Comparison of ENCODE assay signal across 16 mouse cellular contexts in genomic region chrX:94058748-94059147, GRCm38 (mm10).
A peak's percentile ranks its signal among the peaks of the same experiment; 100 is the strongest.
DNase-seq lines count a peak whose midpoint lies in the region; ATAC-seq lines count a peak whose summit lies in the region.
"Had no signal": no experiment of that assay in that cellular context is flagged by ENCODE, and none has a peak within 500 bp of the region (broad histone marks: within the 10 kb centered on the region; RNA-seq: fewer than 3 reads in every experiment).

No protein-coding gene starts in this region.

- no peak for DNase-seq in heart, postnatal 4 days
- DNase-seq in lung, postnatal 14 days = no peak
- DNase-seq in embryonic facial prominence, embryonic 10.5 days (ENCODE audit: low spot score) = no peak
- peak; percentile 14 for DNase-seq in lung, postnatal 36 days
- no peak for DNase-seq in spleen, postnatal 36 days (ENCODE audit: low spot score in 2 of 2)
- no peak for DNase-seq in ovary, adult 18-20 months (ENCODE audit: low spot score)
- DNase-seq: cerebellum, adult 9-10 months; gastrocnemius, postnatal 14 days; kidney, postnatal 25 days; right cerebral cortex, postnatal 14 days had no signal

- H3K27me3 ChIP-seq in heart, embryonic 16.5 days (ENCODE audit: control insufficient read depth, insufficient read depth, low read length) = peaks cover 22% of the 10 kb centered on the region
- H3K27me3 ChIP-seq in lung, embryonic 16.5 days (ENCODE audit: control insufficient read depth, insufficient read depth, low read depth, low read length) = no peaks in the 10 kb centered on the region; the same call in none of the 2 replicates
- peaks cover 93% of the 10 kb centered on the region for H3K27me3 ChIP-seq in embryonic facial prominence, embryonic 10.5 days (replicated peaks; ENCODE audit: low read depth, poor library complexity, severe bottlenecking)

- H3K9ac ChIP-seq in heart, embryonic 16.5 days (ENCODE audit: low read length) = no peak overlapping the region
- H3K9ac ChIP-seq in lung, embryonic 16.5 days (ENCODE audit: low read length) = no peak overlapping the region
- H3K9ac ChIP-seq: forebrain, embryonic 15.5 days; hindbrain, embryonic 14.5 days had no signal

- H3K36me3 ChIP-seq in heart, embryonic 16.5 days (ENCODE audit: control insufficient read depth, insufficient read depth) = no peaks in the 10 kb centered on the region
- H3K36me3 ChIP-seq in lung, embryonic 16.5 days (ENCODE audit: control insufficient read depth, insufficient read depth, low read length) = no peaks in the 10 kb centered on the region
- H3K36me3 ChIP-seq in embryonic facial prominence, embryonic 10.5 days (replicated peaks) = no peaks in the 10 kb centered on the region
- H3K36me3 ChIP-seq: forebrain, embryonic 15.5 days had no signal

- peak overlapping the region; percentile 48 for H3K27ac ChIP-seq in heart, embryonic 16.5 days (ENCODE audit: low read length)
- H3K27ac ChIP-seq in lung, embryonic 16.5 days (ENCODE audit: low read length) = peak overlapping the region; percentile 5
- 0 out of 2 replicates have a peak overlapping the region, but pooled peaks have one; percentile 12 for H3K27ac ChIP-seq in embryonic facial prominence, embryonic 10.5 days (replicated peaks)
- H3K27ac ChIP-seq: forebrain, embryonic 15.5 days; hindbrain, embryonic 14.5 days had no signal

- no peak overlapping the region for H3K4me3 ChIP-seq in heart, embryonic 16.5 days (ENCODE audit: low read length)
- H3K4me3 ChIP-seq in lung, embryonic 16.5 days (ENCODE audit: low read length) = no peak overlapping the region
- no peak overlapping the region for H3K4me3 ChIP-seq in embryonic facial prominence, embryonic 10.5 days
- H3K4me3 ChIP-seq: forebrain, embryonic 15.5 days; myocyte had no signal

- peaks cover 3% of the 10 kb centered on the region; the same call in 1 of the 2 replicates for H3K4me1 ChIP-seq in heart, embryonic 16.5 days (ENCODE audit: control insufficient read depth, insufficient read depth, low read length)
- peaks cover 2% of the 10 kb centered on the region; the same call in 1 of the 2 replicates for H3K4me1 ChIP-seq in lung, embryonic 16.5 days (replicated peaks; ENCODE audit: control insufficient read depth, insufficient read depth, low read length)
- no peaks in the 10 kb centered on the region for H3K4me1 ChIP-seq in embryonic facial prominence, embryonic 10.5 days
- H3K4me1 ChIP-seq: forebrain, embryonic 15.5 days had no signal

- peak overlapping the region; percentile 21; the same call in 1 of the 2 replicates for H3K4me2 ChIP-seq in heart, embryonic 16.5 days (ENCODE audit: low read depth, low read length)
- H3K4me2 ChIP-seq in lung, embryonic 16.5 days (ENCODE audit: low read depth, low read length) = 0 out of 2 replicates have a peak overlapping the region, but pooled peaks have one; percentile 30
- H3K4me2 ChIP-seq: forebrain, embryonic 15.5 days; hindbrain, embryonic 14.5 days had no signal

- ATAC-seq in heart, embryonic 16.5 days (replicated peaks; ENCODE audit: extremely low read depth, insufficient read depth, low FRiP score) = no peak
- peak; percentile 59 for ATAC-seq in lung, embryonic 16.5 days (ENCODE audit: low read depth)
- ATAC-seq: CD4-positive, CD25-positive, alpha-beta regulatory T cell, adult 4 months; forebrain, embryonic 15.5 days had no signal

- WGBS in heart, embryonic 16.5 days = 27% methylated on average over 6 of the region's 6 CpGs
- 15% methylated on average over 6 of the region's 6 CpGs for WGBS in lung, embryonic 16.5 days
- WGBS in embryonic facial prominence, embryonic 10.5 days = 24% methylated on average over 6 of the region's 6 CpGs

- no peaks in the 10 kb centered on the region; the same call in 1 of the 2 replicates for H3K9me3 ChIP-seq in heart, embryonic 16.5 days (replicated peaks; ENCODE audit: control insufficient read depth, low read length)
- no peaks in the 10 kb centered on the region for H3K9me3 ChIP-seq in lung, embryonic 16.5 days (ENCODE audit: control insufficient read depth, low read length)
- no peaks in the 10 kb centered on the region for H3K9me3 ChIP-seq in embryonic facial prominence, embryonic 10.5 days
- H3K9me3 ChIP-seq: forebrain, embryonic 15.5 days had no signal
